In the genomic region with DNA sequence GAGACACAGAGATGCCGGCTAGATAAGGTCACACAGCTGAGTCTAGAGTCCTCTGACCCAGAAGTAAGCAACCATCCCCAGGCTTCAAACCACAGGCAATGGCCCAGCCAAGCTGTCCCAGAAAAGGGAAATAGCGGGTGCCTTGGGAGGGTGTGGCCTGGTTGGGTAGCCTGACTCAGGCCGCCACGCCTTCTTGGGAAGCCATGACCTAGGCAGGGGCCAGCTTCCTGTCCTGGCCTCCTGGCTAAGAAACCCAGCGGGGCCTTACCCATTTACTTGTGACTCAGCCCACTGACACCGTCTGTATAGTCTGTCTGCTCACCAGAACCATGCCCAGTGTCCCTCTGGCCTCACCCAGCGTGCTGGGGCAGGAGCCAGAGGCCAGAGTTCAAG, we compare ENCODE assay signal across 8 mouse cellular contexts. TPM values are rescaled to one million over a fixed set of nuclear protein-coding genes. Genes with fewer than 3 reads are reported as not detected.
DNase-seq lines count a peak whose midpoint lies in the region; ATAC-seq lines count a peak whose summit lies in the region.

No protein-coding gene starts in this region.

- no peaks in the 10 kb centered on the region for H3K27me3 ChIP-seq in limb, embryonic 13.5 days

- H3K36me3 ChIP-seq in limb, embryonic 13.5 days: peaks cover 53% of the 10 kb centered on the region

- peak; percentile 68 to 74 for ATAC-seq in hematopoietic stem cell, adult 5-6 weeks (replicated peaks in 1 of 2; ENCODE audit: insufficient read depth in 1 of 2, low FRiP score in 2 of 2, low TSS enrichment in 1 of 2, low read depth in 1 of 2, poor library complexity in 2 of 2, severe bottlenecking in 2 of 2)
- 0 out of 2 replicates have a peak, but pooled peaks have one; percentile 2 for ATAC-seq in limb, embryonic 13.5 days (ENCODE audit: low FRiP score, low read depth)

- peaks cover 43% of the 10 kb centered on the region for H3K4me1 ChIP-seq in limb, embryonic 13.5 days

- WGBS in limb, embryonic 13.5 days: 73% methylated on average over 7 of the region's 7 CpGs

- DNase-seq in urinary bladder, adult 18-20 months (ENCODE audit: low spot score in 2 of 2): peak; percentile 61 to 81
- no peak for DNase-seq in urinary bladder, adult 2 months (ENCODE audit: low spot score)
- peak; percentile 83 for DNase-seq in fibroblast of lung, adult 2 months (ENCODE audit: low read depth)
- DNase-seq in monocyte, adult 2 months (ENCODE audit: low read depth in 1 of 2, low spot score in 2 of 2): peak; percentile 91 to 95
- no peak for DNase-seq in frontal cortex, postnatal 36 days (ENCODE audit: low spot score in 2 of 2)
- DNase-seq in retina, postnatal 1 day: no peak

- no peak overlapping the region; the same call in 1 of the 2 replicates for H3K27ac ChIP-seq in limb, embryonic 13.5 days

- H3K9ac ChIP-seq in limb, embryonic 13.5 days: peak overlapping the region; percentile 76

- H3K4me3 ChIP-seq in limb, embryonic 13.5 days: peak overlapping the region; percentile 97

- peak overlapping the region; percentile 99 for H3K4me2 ChIP-seq in limb, embryonic 13.5 days (replicated peaks)

- no peaks in the 10 kb centered on the region for H3K9me3 ChIP-seq in limb, embryonic 13.5 days

RNA-seq across cellular contexts. Expression of a gene that starts 1.6 kb away (rescaled TPM):
- polyA plus RNA-seq in urinary bladder, adult 2 months (2012; rRNA removed): 97.4 and 116 TPM in 2 replicates
- 29.5 and 51.2 TPM in 2 replicates for total RNA-seq in hematopoietic stem cell, adult 5-6 weeks (2017)
- polyA plus RNA-seq in limb, embryonic 13.5 days (2015; fragmentation: Nextera tagmentation; extraction: Ambion mirVana): 20.4 and 21.2 TPM in 2 replicates

RNA-seq across cellular contexts. Expression of a gene that starts 4.9 kb away (rescaled TPM):
- polyA plus RNA-seq in urinary bladder, adult 2 months (2012; rRNA removed): 66.3 and 79.4 TPM in 2 replicates
- total RNA-seq in hematopoietic stem cell, adult 5-6 weeks (2017): 22.8 and 27.0 TPM in 2 replicates
- polyA plus RNA-seq in limb, embryonic 13.5 days (2015; fragmentation: Nextera tagmentation; extraction: Ambion mirVana): 128 and 141 TPM in 2 replicates

RNA-seq across cellular contexts. Expression of a gene that starts 16.2 kb away (rescaled TPM):
- polyA plus RNA-seq in urinary bladder, adult 2 months (2012; rRNA removed): 132 and 164 TPM in 2 replicates
- 23.5 and 46.0 TPM in 2 replicates for total RNA-seq in hematopoietic stem cell, adult 5-6 weeks (2017)
- 41.1 and 48.9 TPM in 2 replicates for polyA plus RNA-seq in limb, embryonic 13.5 days (2015; fragmentation: Nextera tagmentation; extraction: Ambion mirVana)

RNA-seq across cellular contexts. Expression of a gene that starts 20.4 kb away (rescaled TPM):
- polyA plus RNA-seq in urinary bladder, adult 2 months (2012; rRNA removed): 0.13 and 0.25 TPM in 2 replicates
- 0.75 TPM in 1 of 2 replicates, not detected in the other for total RNA-seq in hematopoietic stem cell, adult 5-6 weeks (2017)
- polyA plus RNA-seq in limb, embryonic 13.5 days (2015; fragmentation: Nextera tagmentation; extraction: Ambion mirVana): 0.51 and 0.75 TPM in 2 replicates

RNA-seq across cellular contexts. Expression of a gene that starts 35.8 kb away (rescaled TPM):
- 40.5 and 53.5 TPM in 2 replicates for polyA plus RNA-seq in urinary bladder, adult 2 months (2012; rRNA removed)
- total RNA-seq in hematopoietic stem cell, adult 5-6 weeks (2017): 21.0 and 21.2 TPM in 2 replicates
- 25.4 and 28.7 TPM in 2 replicates for polyA plus RNA-seq in limb, embryonic 13.5 days (2015; fragmentation: Nextera tagmentation; extraction: Ambion mirVana)

Comparison
In these comparisons a context has a peak if more than half of its experiments do, and no peak if none do; other contexts are left out.
1. DNase-seq: peak in urinary bladder, adult 18-20 months (2 of 2), fibroblast of lung, adult 2 months (single experiment) and monocyte, adult 2 months (2 of 2); none in urinary bladder, adult 2 months (single experiment), frontal cortex, postnatal 36 days (0 of 2) and retina, postnatal 1 day (single experiment).